Mouse (Mus musculus) liver, embryonic 14.5 days (tissue): ENCODE results near the gene Pphln1. TPM values are rescaled to one million over a fixed set of nuclear protein-coding genes. Genes with fewer than 3 reads are reported as not detected.

Source experiments
- ATAC-seq: fragments of 200-750 bp; cut with Nextera tagmentation; 2 replicates; pipeline ENCODE4 v1.8.0; 2017; ENCODE audit warnings: moderate number of reproducible peaks, mild to moderate bottlenecking, moderate library complexity; ENCODE audit not compliant: insufficient read depth
- DNase-seq, 3 experiments: peaks; one replicate each; pipeline ENCODE4 v3.0.0-alpha.2; 2012 to 2013; ENCODE audit warnings: low read depth in 3 of 3, low spot score in 3 of 3
- H3K27ac ChIP-seq: fragments of 300-500 bp; sonication (generic); 2 replicates; pipeline ENCODE4 v1.5.1; 2014; ENCODE audit warnings: moderate library complexity, mild to moderate bottlenecking, control low read depth, inconsistent platforms
- H3K27me3 ChIP-seq: fragments of 300-500 bp; sonication (generic); 2 replicates; pipeline ENCODE4 v1.6.1; 2014; ENCODE audit warnings: mild to moderate bottlenecking, low read length, moderate library complexity; ENCODE audit not compliant: control insufficient read depth, insufficient read depth
- H3K36me3 ChIP-seq: fragments of 300-500 bp; sonication (generic); replicated peaks from 2 replicates; pipeline ENCODE4 v1.6.1; 2014; ENCODE audit warnings: low read depth; ENCODE audit not compliant: control insufficient read depth, insufficient read depth
- H3K4me1 ChIP-seq, 2 experiments: fragments of 200-500 bp in 1 of 2; fragments of 300-500 bp in 1 of 2; sonication (generic) in 1 of 2; replicated peaks; 2 replicates each; pipeline ENCODE4 v1.6.1; 2012 to 2014; ENCODE audit warnings: antibody characterized with exemption in 1 of 2, inconsistent platforms in 1 of 2, low read length in 1 of 2; ENCODE audit not compliant: control insufficient read depth in 2 of 2, insufficient read depth in 2 of 2
- H3K4me2 ChIP-seq: fragments of 300-500 bp; sonication (generic); 2 replicates; pipeline ENCODE4 v1.6.1; 2014; ENCODE audit warnings: low read depth, mild to moderate bottlenecking, control low read depth, moderate library complexity
- H3K4me3 ChIP-seq, 2 experiments: fragments of 200-500 bp in 1 of 2; fragments of 300-500 bp in 1 of 2; sonication (generic) in 1 of 2; 2 replicates each; pipeline ENCODE4 v1.5.1; 2012 to 2014; ENCODE audit warnings: low read depth in 2 of 2, low read length in 2 of 2, mild to moderate bottlenecking in 2 of 2, control low read depth in 1 of 2, inconsistent platforms in 1 of 2, moderate library complexity in 1 of 2; ENCODE audit not compliant: insufficient read depth in 1 of 2
- H3K9ac ChIP-seq: fragments of 300-500 bp; sonication (generic); replicated peaks from 2 replicates; pipeline ENCODE4 v1.6.1; 2014; ENCODE audit warnings: mild to moderate bottlenecking, control low read depth, moderate library complexity
- H3K9me3 ChIP-seq: fragments of 300-500 bp; sonication (generic); 2 replicates; pipeline ENCODE4 v1.6.1; 2016; ENCODE audit warnings: low read length, mixed read lengths; ENCODE audit not compliant: control insufficient read depth
- CTCF ChIP-seq: IDR thresholded peaks from 2 replicates; pipeline ENCODE4 v1.5.1; 2016; ENCODE audit warnings: antibody characterized with exemption, low read depth, control low read depth
- EP300 ChIP-seq: IDR thresholded peaks from 2 replicates; pipeline ENCODE4 v1.6.1; 2016; ENCODE audit warnings: antibody characterized with exemption, low read depth
- WGBS: fragments of 180-500 bp; shearing (Covaris S2); extraction: QIAGEN DNeasy Blood & Tissue Kit; methylation state at CpG from one replicate; pipeline ENCODE4 v1.1.7; 2014; ENCODE audit not compliant: insufficient replicate concordance; 5-methylcytosine and 5-hydroxymethylcytosine counted together
- polyA plus RNA-seq, 2 experiments: library from polyadenylated mRNA; depleted of rRNA in 1 of 2; stranded (reverse) in 1 of 2; unstranded in 1 of 2; fragments of >200 nt; fragmentation: Nextera tagmentation in 1 of 2; extraction: Ambion mirVana in 1 of 2; gene quantifications; 2 replicates each; pipeline versions ENCODE4 v1.2.1 to v1.2.3; 2012 to 2014

The Pphln1 gene
- polyA plus RNA-seq, 2 experiments: 9.6 to 9.7 TPM

- 70% methylated on average over 9 of the region's 9 CpGs for WGBS
- Histone ChIP-seq H3K36me3 (no peaks in the 10 kb centered on the region), H3K9ac (no peak overlapping the region), H3K27me3 (peaks cover 22% of the 10 kb centered on the region), H3K9me3 (no peaks in the 10 kb centered on the region), H3K4me1 (peaks cover 0 to 23% of the 10 kb centered on the region in 2 experiments; a peak in 3 of 4 replicates), H3K4me3 (no peak overlapping the region), H3K4me2 (no peak overlapping the region), H3K27ac (no peak overlapping the region)
- no peak for ATAC-seq
- TF ChIP-seq CTCF (no peak), EP300 (no peak)
- no peak for DNase-seq
Measured at GRCm38 (mm10) chr15:93515316-93515715, 117.2 kb downstream of the Pphln1 start.

GRCm38 (mm10) chr15:93517022-93517565 lies 118.9 kb downstream of the Pphln1 start:
- no peaks in the 10 kb centered on the region for H3K36me3 ChIP-seq
- H3K27me3 ChIP-seq: peaks cover 23% of the 10 kb centered on the region
- DNase-seq (no peak), ATAC-seq (no peak)
- no peak for TF ChIP-seq EP300
- TF ChIP-seq CTCF: no peak
- H3K9me3 ChIP-seq: no peaks in the 10 kb centered on the region
- no peak overlapping the region for H3K27ac ChIP-seq
- H3K4me2 ChIP-seq: no peak overlapping the region
- H3K4me3 ChIP-seq: no peak overlapping the region
- H3K4me1 ChIP-seq: peaks cover 0 to 28% of the 10 kb centered on the region in 2 experiments; a peak in 3 of 4 replicates
- 69% methylated on average over 11 of the region's 11 CpGs for WGBS
- no peak overlapping the region for H3K9ac ChIP-seq

- ATAC-seq: no peak
- Histone ChIP-seq H3K9me3 (no peaks in the 10 kb centered on the region), H3K9ac (peak overlapping the region; percentile 40), H3K27ac (no peak overlapping the region), H3K4me2 (peak overlapping the region; percentile 89), H3K4me1 (peaks cover 0 to 26% of the 10 kb centered on the region in 2 experiments; a peak in 3 of 4 replicates), H3K36me3 (no peaks in the 10 kb centered on the region), H3K4me3 (peak overlapping the region; percentile 53 to 73), H3K27me3 (peaks cover 23% of the 10 kb centered on the region)
- 2% methylated on average over 23 of the region's 23 CpGs for WGBS
- TF ChIP-seq CTCF (no peak), EP300 (no peak)
- no peak for DNase-seq
Measured at GRCm38 (mm10) chr15:93518143-93518902, 120.2 kb downstream of the Pphln1 start.

GRCm38 (mm10) chr15:93518941-93519835 lies 121.0 kb downstream of the Pphln1 start:
- Histone ChIP-seq H3K4me3 (peak overlapping the region; percentile 53 to 73), H3K4me2 (peak overlapping the region; percentile 89), H3K9me3 (no peaks in the 10 kb centered on the region), H3K36me3 (no peaks in the 10 kb centered on the region), H3K4me1 (peaks cover 0 to 21% of the 10 kb centered on the region in 2 experiments; a peak in 3 of 4 replicates), H3K27me3 (peaks cover 23% of the 10 kb centered on the region), H3K9ac (peak overlapping the region; percentile 40), H3K27ac (no peak overlapping the region)
- ATAC-seq (peak; percentile 84), DNase-seq (peak; percentile 31 to 41 (median 40))
- WGBS: under 1% methylated on average over 85 of the region's 85 CpGs
- TF ChIP-seq CTCF (peak; percentile 81), EP300 (no peak)
